Mouse (Mus musculus): ENCODE results near the gene Zbtb38.

DNA sequence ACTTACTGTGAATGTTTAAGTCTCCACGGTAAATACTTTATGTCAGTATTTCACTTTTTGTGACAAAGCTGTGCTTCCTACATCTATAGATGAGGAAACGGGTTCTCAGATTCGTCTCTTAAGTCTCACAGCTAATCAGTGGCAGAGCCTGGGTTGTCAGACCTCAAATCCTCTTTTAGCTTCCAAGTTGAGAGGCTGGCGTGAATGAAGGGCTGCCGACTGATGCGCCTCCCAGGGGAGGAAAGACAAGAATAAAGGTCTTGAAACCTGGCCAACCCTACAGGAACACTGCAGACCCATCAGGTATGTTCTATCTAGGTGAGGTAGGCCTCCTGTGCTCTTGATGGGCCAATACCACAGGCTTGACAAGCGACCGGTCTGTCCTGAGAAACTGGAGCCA lies 761 bp upstream of the Zbtb38 start:
- no peak for TF ChIP-seq CTCF (IDR thresholded peaks at IDR 0.05; ENCODE audit: borderline replicate concordance, extremely low read depth, insufficient read depth, insufficient read length)
- no peak for TF ChIP-seq POLR2A (IDR thresholded peaks at IDR 0.05; ENCODE audit: borderline replicate concordance, extremely low read depth, insufficient read depth, insufficient read length, poor library complexity, severe bottlenecking)

Data from brain, embryonic 14.5 days (tissue).